Mouse (Mus musculus) embryo, embryonic 11.5 days (tissue): ENCODE measurements around the gene Dhx16.

Source experiments
- DNase-seq: peaks from one replicate; pipeline ENCODE4 v3.0.0-alpha.2; 2012; ENCODE audit warnings: low read depth, low spot score

Dhx16 gene

DNA sequence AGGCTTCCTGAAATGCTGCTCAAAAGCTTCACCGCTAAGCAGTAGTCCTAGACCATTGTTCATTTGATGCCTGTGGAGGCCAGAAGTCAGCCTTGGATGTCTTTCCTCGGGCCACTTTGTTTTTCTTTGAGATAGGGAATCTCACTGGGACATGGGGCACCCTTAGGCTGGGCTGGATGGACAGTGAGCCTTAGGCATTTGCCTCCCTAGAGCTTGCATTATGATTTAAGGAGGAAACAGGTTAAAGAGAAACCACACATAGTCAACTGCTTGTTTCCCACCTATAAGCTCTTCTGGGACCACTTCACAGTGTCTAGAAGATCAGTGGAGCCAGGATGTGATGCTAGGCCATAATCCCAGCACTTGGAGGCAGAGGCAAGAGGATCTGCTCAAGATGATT lies 19.8 kb upstream of the Dhx16 start:
- DNase-seq, result no peak

GRCm38 (mm10) chr17:35860831-35861197 lies 18.8 kb upstream of the Dhx16 start:
- DNase-seq, result no peak

- peak; percentile 83 for DNase-seq
Observed at GRCm38 (mm10) chr17:35861198-35861857, 18.3 kb upstream of the Dhx16 start, which contains the start of gene Nrm. Nrm (plus strand) TSS chr17:35861318.

- DNase-seq, result no peak
Observed at GRCm38 (mm10) chr17:35864832-35865353, 14.7 kb upstream of the Dhx16 start.

DNA sequence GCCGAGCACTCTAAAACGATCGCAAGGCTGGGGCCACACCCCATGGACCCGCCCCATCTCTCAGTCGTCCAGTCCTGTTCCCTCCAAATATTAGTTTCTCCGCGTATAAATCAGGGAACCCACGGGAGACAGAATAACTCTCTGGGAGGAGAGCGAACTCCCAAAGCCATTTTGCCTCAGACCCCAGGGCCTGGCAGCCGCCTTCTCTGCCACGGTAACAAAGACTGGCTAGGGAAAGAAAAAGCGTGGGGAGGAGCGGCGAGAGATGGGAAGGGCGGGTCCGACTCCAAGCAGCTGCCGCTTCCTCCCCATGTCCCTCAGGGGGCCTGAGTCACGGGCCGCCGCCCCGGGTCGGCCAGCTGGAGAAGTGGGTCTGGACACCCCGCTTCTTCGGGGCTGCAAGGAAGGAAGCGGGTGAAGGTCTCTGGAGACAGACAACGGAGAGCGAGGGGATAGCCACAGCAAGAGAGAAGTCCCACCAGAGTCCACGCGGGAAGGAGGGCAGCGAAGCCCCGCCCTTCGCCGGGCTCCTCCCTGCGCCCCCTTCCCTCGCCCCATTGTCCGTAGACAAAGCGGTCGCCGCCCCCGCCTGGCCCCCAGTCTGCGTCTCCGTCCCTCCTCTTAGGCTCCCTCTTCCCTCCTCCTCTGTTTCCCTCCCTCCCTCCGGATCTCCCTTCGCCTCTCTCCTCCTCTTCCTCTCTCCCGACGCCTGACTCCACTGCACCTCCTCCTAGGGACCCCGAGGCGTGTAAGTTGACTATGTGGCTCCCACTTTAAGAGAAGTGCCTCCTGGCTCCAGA lies 13.9 kb upstream of the Dhx16 start, which contains the start of gene Ppp1r18:
Ppp1r18 (plus strand) TSS at position 113 of the 800 bp plus-strand sequence.
- DNase-seq, result peak; percentile 77

GRCm38 (mm10) chr17:35866281-35866831 lies 13.3 kb upstream of the Dhx16 start:
- DNase-seq, result no peak

DNA sequence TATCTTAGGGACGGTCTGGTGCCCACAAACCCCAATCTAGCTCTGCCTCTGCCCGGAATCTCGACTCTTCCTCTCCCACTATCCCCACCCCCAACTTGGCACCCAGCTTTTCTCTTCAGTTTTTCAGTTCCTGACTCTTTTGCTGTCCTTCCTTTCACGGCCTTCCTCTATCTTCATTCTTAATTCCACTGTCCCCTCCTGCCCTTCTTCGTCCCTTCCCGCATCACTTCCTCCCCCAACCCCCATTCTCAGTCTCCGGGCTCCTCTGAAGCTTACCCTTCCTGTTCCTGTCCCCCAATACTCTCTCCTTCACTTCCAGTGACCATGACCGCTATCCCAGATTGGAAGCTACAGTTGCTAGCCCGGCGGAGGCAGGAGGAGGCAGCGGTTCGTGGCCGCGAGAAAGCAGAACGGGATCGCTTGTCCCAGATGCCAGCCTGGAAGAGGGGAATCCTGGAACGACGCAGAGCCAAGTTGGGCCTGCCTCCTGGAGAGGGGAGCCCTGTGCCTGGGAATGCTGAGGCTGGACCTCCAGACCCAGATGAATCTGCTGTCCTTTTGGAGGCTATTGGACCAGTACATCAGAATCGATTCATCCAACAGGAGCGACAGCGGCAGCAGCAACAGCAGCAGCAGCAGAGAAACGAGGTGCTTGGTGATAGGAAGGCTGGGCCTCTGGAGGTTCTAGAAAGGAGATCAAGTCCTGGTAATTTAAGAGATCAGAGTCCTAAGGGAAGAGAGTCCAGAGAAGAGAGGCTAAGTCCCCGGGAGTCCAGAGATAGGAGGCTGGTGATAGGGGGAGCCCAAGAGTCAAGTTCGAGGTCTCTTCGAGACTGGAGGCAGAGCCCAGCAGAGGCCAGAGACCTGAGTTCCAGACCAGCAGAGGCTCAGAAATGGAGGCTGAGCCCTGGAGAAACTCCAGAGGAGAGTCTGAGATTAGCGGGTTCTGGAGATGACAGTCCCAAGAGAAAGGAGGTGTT lies 12.4 kb upstream of the Dhx16 start:
- DNase-seq, result no peak

DNA sequence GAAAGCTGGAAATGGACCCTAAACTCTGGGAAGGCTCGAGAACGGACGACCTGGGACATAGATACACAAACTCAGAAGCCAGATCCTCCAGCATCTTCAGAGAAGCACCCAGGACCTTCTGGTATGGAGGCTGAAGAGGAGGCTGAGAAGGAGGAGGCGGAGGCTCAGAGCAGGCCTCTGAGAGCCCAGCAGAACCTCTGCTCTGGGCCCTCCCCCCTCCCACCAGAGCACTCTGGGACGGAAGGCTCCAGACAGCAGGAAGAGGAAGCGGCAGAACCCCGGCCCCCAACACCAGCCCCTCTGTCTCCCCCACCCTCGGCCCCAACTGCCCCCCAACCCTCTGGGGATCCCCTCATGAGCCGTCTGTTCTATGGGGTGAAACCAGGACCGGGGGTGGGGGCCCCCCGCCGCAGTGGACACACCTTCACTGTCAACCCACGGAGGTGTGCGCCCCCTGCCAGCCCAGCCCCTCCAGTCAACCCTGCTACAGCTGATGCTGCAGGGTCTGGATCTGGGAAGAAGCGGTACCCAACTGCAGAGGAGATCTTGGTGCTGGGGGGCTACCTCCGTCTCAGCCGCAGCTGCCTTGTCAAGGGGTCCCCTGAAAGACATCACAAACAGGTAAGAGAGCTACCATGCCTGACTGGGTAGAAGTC lies 11.3 kb upstream of the Dhx16 start:
- DNase-seq, result no peak

DNA sequence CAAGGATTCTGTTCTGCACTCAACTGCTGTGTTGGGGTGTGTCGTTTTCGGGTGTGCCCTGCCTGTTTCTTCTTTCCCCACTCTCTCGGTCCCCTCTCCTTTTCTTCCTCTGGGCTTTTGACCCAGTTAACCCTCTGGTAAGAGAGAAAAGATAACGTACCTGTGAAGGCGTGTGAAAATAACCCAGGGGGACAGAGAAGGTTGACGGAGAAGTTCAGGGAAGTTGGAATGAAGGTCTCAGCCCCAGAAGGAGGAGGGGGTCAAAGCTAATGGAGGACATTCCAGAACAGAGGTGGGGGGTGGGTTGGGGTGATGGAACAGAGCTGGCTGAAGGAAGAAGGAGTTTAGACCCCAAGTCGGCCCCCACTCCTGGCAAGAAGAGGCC lies 10.7 kb upstream of the Dhx16 start:
- DNase-seq, result no peak

- no peak for DNase-seq
Observed at GRCm38 (mm10) chr17:35869346-35870067, 10.1 kb upstream of the Dhx16 start.

GRCm38 (mm10) chr17:35870151-35870883 lies 9.3 kb upstream of the Dhx16 start:
- no peak for DNase-seq

GRCm38 (mm10) chr17:35870884-35871696 lies 8.5 kb upstream of the Dhx16 start:
- no peak for DNase-seq

DNA sequence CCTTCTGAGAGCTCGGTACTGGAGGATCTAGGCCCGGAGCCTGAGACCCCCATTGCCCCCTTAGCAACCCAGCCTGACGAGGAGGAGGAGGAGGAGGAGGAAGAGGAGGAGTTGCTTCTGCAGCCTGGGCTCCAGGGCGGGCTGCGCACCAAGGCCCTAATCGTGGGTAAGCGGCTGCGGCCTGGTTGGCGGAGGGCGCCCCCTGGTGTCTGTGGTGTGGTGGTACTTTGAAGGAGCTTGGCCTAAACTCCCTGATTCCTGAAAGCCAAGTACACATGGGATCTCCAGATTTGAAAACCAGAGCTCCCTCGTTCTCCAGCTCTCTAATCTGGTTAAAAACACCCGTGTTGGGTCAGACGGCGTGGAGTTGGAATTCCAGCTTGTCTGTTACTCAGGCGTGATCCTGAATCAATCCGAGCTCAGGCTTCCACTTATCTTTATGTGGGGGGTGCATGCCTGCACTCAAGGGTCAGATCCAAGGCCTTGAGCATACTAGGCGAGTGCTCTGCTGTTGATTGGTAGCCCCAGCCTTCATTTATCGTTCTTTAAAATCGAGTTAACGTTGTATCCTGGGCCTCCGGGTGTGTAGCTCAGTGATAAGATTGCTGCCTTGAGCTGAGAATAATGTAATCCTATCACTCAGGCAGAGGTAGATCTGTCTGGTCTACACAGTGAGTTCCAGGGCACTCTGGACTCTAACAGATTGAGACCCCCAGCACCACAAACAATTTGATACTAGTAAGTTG lies 5.7 kb upstream of the Dhx16 start:
- peak; percentile 75 for DNase-seq

- DNase-seq, result no peak
Observed at GRCm38 (mm10) chr17:35874721-35875120, 4.9 kb upstream of the Dhx16 start.

DNA sequence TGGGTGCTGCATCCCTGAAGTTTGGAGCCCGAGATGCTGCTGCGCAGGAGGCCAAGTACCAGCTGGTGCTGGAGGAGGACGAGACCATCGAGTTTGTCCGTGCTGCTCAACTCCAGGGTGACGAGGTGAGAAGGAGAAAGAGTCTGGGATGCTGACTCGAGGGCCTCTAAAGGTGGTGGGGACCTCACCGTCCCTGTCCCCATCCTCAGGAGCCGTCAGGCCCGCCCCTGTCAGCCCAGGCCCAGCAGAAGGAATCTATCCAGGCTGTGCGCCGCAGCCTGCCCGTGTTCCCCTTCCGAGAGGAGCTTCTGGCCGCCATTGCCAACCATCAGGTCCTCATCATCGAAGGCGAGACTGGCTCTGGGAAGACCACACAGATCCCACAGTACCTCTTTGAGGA lies 3.3 kb downstream of the Dhx16 start:
- DNase-seq, result no peak

DNA sequence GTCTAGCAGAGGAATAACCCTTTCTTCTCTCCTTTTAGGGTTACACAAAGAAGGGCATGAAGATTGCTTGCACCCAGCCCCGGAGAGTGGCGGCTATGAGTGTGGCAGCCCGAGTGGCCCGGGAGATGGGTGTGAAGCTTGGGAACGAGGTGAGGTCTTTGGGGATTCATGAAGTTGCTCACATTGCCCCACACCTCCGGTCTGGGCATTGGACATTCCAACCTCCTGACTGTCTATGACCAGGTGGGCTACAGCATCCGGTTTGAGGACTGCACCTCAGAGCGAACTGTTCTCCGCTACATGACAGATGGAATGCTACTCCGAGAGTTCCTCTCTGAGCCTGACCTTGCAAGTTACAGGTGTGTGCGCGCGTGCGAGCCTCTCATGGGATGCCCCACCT lies 4.2 kb downstream of the Dhx16 start:
- DNase-seq, result no peak

GRCm38 (mm10) chr17:35887725-35888124 lies 8.1 kb downstream of the Dhx16 start:
- DNase-seq, result no peak
